Mouse (Mus musculus) heart, embryonic 12.5 days (tissue): ENCODE data around the gene 4930438A08Rik. TPM values are rescaled to one million over a fixed set of nuclear protein-coding genes. Genes with fewer than 3 reads are reported as not detected.
"Not testable (repeated sequence)": the region's sequence is repeated elsewhere in the genome, so short reads cannot be mapped to it uniquely, and the experiment has no call there.

Experiments used
- ATAC-seq: fragments of 200-750 bp; cut with Nextera tagmentation; 2 replicates; pipeline ENCODE4 v1.8.0; 2017; ENCODE audit warnings: moderate TSS enrichment, moderate library complexity; ENCODE audit not compliant: insufficient number of reproducible peaks, low FRiP score
- H3K27ac ChIP-seq: fragments of 300-500 bp; sonication (generic); 2 replicates; pipeline ENCODE4 v1.5.1; 2016; ENCODE audit warnings: mild to moderate bottlenecking, moderate library complexity; ENCODE audit not compliant: poor library complexity, severe bottlenecking
- H3K27me3 ChIP-seq: fragments of 300-500 bp; sonication (generic); replicated peaks from 2 replicates; pipeline ENCODE4 v1.6.1; 2016; ENCODE audit warnings: mild to moderate bottlenecking, moderate library complexity
- H3K36me3 ChIP-seq: fragments of 300-500 bp; sonication (generic); 2 replicates; pipeline ENCODE4 v1.6.1; 2016; ENCODE audit warnings: mild to moderate bottlenecking, moderate library complexity
- H3K4me1 ChIP-seq: fragments of 300-500 bp; sonication (generic); replicated peaks from 2 replicates; pipeline ENCODE4 v1.6.1; 2016; ENCODE audit warnings: mild to moderate bottlenecking
- H3K4me2 ChIP-seq: fragments of 300-500 bp; sonication (generic); 2 replicates; pipeline ENCODE4 v1.6.1; 2016; ENCODE audit warnings: mild to moderate bottlenecking, moderate library complexity
- H3K4me3 ChIP-seq: fragments of 300-500 bp; sonication (generic); 2 replicates; pipeline ENCODE4 v1.5.1; 2016; ENCODE audit warnings: mild to moderate bottlenecking
- H3K9ac ChIP-seq: fragments of 300-500 bp; sonication (generic); 2 replicates; pipeline ENCODE4 v1.6.1; 2016; ENCODE audit warnings: mild to moderate bottlenecking, moderate library complexity
- H3K9me3 ChIP-seq: fragments of 300-500 bp; sonication (generic); replicated peaks from 2 replicates; pipeline ENCODE4 v1.6.1; 2016; ENCODE audit warnings: mild to moderate bottlenecking, moderate library complexity
- WGBS: fragments of 180-500 bp; shearing (Covaris S2); methylation state at CpG from one replicate; pipeline ENCODE4 v1.1.7; 2016; 5-methylcytosine and 5-hydroxymethylcytosine counted together
- polyA plus RNA-seq: library from polyadenylated mRNA; unstranded; fragments of >200 nt; fragmentation: Nextera tagmentation; extraction: Ambion mirVana; gene quantifications from 2 replicates; pipeline ENCODE4 v1.2.1, GENCODE M21; 2016

The 4930438A08Rik gene
- polyA plus RNA-seq = not detected in 2 replicates

DNA sequence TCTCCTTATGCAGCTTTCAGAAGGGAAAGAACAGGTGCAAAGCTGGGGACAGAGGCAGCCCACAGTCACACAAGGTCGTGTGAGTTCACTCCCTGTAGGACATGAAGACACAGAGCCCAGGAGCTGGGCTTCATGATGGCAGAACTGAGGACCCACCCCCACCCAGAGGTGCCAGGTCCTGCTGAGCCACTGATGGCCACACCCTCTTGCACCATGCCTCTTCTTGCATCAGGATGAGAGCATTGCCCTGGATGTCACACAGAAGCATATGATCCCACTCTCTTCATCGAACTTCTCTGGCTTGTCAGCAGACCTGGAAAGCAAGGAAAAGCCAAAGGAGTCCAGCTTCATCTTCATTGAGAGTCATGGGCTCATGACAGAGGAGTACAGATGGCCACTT lies at the start of gene 4930438A08Rik:
TSS of gene 4930438A08Rik (plus strand) at position 228 of the 400 bp plus-strand sequence.
- no peaks in the 10 kb centered on the region for H3K4me1 ChIP-seq
- no peaks in the 10 kb centered on the region for H3K36me3 ChIP-seq
- no peak for ATAC-seq
- 41% methylated on average over 2 of the region's 2 CpGs for WGBS
- H3K4me3 ChIP-seq = no peak within 1 kb of the TSS
- H3K27me3 ChIP-seq = peaks cover 16% of the 10 kb centered on the region
- no peaks in the 10 kb centered on the region for H3K9me3 ChIP-seq
- no peak within 1 kb of the TSS for H3K4me2 ChIP-seq
- no peak within 1 kb of the TSS for H3K27ac ChIP-seq
- no peak within 1 kb of the TSS for H3K9ac ChIP-seq

- WGBS = 78% methylated on average over 2 of the region's 2 CpGs
- H3K4me1 ChIP-seq = peaks cover 16% of the 10 kb centered on the region
- not testable (repeated sequence) for ATAC-seq, H3K9ac ChIP-seq, H3K27me3 ChIP-seq, H3K36me3 ChIP-seq, H3K27ac ChIP-seq, H3K4me3 ChIP-seq, H3K9me3 ChIP-seq, H3K4me2 ChIP-seq
Observed at GRCm38 (mm10) chr11:58224872-58225271, 49.7 kb upstream of the 4930438A08Rik start.

DNA sequence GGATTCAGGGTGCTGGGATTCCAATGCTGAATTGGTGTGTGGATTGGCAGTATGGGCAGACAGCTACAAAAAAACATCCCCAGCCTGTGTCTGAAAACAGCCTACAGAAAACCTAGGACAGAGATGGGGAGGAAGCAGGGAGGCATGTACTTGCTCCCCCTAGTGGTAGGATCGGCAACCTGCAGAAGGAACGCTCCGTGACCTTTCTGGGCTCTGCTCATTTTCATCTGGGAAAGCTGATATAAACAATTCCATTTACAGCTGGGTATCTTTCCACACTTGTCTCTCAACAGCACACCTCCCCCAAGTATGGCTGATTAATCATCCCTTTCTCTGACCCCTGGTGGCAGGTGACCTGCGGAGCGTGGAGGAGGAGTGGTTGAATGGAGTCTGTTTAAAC lies 48.9 kb upstream of the 4930438A08Rik start:
- peak overlapping the region; percentile 8; the same call in 1 of the 2 replicates for H3K4me2 ChIP-seq
- H3K9ac ChIP-seq = no peak overlapping the region
- 0 out of 2 replicates have a peak, but pooled peaks cover 4% of the 10 kb centered on the region for H3K27me3 ChIP-seq
- H3K4me3 ChIP-seq = no peak overlapping the region
- peak; percentile 41 for ATAC-seq
- H3K4me1 ChIP-seq = peaks cover 16% of the 10 kb centered on the region
- no peaks in the 10 kb centered on the region for H3K9me3 ChIP-seq
- H3K27ac ChIP-seq = no peak overlapping the region
- no peaks in the 10 kb centered on the region for H3K36me3 ChIP-seq
- 5% methylated on average over 5 of the region's 5 CpGs for WGBS

DNA sequence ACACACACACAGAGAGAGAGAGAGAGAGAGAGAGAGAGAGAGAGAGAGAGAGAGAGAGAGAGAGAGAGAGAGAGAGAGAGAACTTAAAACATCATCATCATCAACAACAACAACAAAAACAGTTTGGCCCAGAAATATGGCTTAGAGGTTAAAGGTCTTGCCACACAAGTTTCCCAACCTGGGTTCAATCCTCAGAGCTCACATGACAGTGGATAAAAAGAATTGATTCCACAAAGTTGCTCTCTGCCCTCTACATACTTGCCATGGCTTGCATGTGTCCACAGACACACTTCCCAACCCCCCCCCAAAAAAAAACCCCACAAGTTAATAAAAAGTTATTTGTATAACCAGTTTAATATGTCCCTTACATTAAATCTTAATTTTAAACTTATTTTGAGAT lies 48.2 kb upstream of the 4930438A08Rik start:
- no peak for ATAC-seq
- H3K9me3 ChIP-seq = no peaks in the 10 kb centered on the region
- no peaks in the 10 kb centered on the region for H3K36me3 ChIP-seq
- H3K4me3 ChIP-seq = no peak overlapping the region
- H3K27ac ChIP-seq = no peak overlapping the region
- 0 out of 2 replicates have a peak, but pooled peaks cover 4% of the 10 kb centered on the region for H3K27me3 ChIP-seq
- no peak overlapping the region for H3K4me2 ChIP-seq
- no peak overlapping the region for H3K9ac ChIP-seq
- peaks cover 16% of the 10 kb centered on the region for H3K4me1 ChIP-seq

- WGBS = 85% methylated on average over 2 of the region's 2 CpGs
- H3K27me3 ChIP-seq = 0 out of 2 replicates have a peak, but pooled peaks cover 11% of the 10 kb centered on the region
- not testable (repeated sequence) for ATAC-seq, H3K27ac ChIP-seq, H3K4me2 ChIP-seq, H3K9me3 ChIP-seq, H3K36me3 ChIP-seq, H3K9ac ChIP-seq, H3K4me3 ChIP-seq
- H3K4me1 ChIP-seq = peaks cover 14% of the 10 kb centered on the region
Observed at GRCm38 (mm10) chr11:58228021-58228420, 46.6 kb upstream of the 4930438A08Rik start.

DNA sequence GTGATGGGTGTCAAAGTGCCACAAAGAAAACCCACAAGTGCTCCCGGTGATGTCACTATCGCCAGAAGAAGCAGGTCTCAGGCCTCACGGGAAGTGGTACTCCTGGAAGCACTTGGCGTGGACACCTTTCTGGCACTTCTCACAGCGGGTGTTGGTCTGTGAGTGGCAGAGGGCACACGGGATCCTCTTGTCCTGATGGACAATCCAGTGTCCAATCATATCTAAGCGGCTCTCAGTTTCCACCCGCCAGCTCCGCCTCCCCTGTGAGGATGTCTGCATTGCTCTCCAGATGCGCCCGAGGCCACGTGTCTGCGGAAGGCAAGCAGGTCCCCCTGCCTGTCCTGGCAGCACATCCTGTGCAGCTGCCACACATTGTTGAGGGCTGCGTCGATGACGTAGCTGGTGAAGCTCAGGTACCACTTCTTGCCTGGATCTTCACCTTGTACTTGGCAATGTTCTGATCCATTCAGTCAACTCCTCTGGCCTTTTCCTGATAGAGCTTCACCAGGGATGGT lies 44.1 kb upstream of the 4930438A08Rik start:
- no peaks in the 10 kb centered on the region for H3K9me3 ChIP-seq
- ATAC-seq = no peak
- WGBS = 53% methylated on average over 16 of the region's 16 CpGs
- H3K36me3 ChIP-seq = no peaks in the 10 kb centered on the region
- H3K27ac ChIP-seq = no peak overlapping the region
- H3K9ac ChIP-seq = no peak overlapping the region
- 0 out of 2 replicates have a peak, but pooled peaks cover 11% of the 10 kb centered on the region for H3K27me3 ChIP-seq
- 0 out of 2 replicates have a peak overlapping the region, but pooled peaks have one; percentile 22 for H3K4me2 ChIP-seq
- H3K4me3 ChIP-seq = no peak overlapping the region
- H3K4me1 ChIP-seq = no peaks in the 10 kb centered on the region

- H3K4me1 ChIP-seq = no peaks in the 10 kb centered on the region
- no peak overlapping the region for H3K4me3 ChIP-seq
- H3K9ac ChIP-seq = no peak overlapping the region
- H3K4me2 ChIP-seq = no peak overlapping the region
- no peak for ATAC-seq
- H3K36me3 ChIP-seq = no peaks in the 10 kb centered on the region
- H3K27ac ChIP-seq = no peak overlapping the region
- WGBS = 80% methylated on average over 8 of the region's 8 CpGs
- H3K9me3 ChIP-seq = no peaks in the 10 kb centered on the region
- 0 out of 2 replicates have a peak, but pooled peaks cover 11% of the 10 kb centered on the region for H3K27me3 ChIP-seq
Observed at GRCm38 (mm10) chr11:58231156-58231555, 43.4 kb upstream of the 4930438A08Rik start.

DNA sequence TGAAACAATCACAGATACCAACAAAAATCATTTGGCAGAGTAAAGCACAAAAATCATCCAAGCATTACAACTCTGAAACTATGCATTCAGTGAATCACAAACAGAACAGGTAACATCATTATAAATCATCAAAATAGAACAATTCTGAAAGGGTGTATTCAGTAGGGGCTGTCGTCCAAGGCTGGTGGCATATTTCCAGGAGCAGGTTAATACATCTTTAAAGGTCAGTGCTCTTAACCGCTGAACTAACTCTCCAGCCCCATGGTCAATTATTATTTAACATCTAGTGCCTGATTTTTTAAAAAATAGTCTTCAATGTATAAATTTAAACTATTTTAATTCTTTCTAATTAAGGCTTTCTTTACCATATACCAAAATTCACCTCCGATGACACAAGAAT lies 40.0 kb upstream of the 4930438A08Rik start:
- H3K27ac ChIP-seq, H3K9ac ChIP-seq, H3K9me3 ChIP-seq, H3K4me3 ChIP-seq, H3K4me1 ChIP-seq, H3K36me3 ChIP-seq, ATAC-seq, H3K4me2 ChIP-seq: not testable (repeated sequence)
- 0 out of 2 replicates have a peak, but pooled peaks cover 11% of the 10 kb centered on the region for H3K27me3 ChIP-seq
- WGBS = 79% methylated on average over 3 of the region's 3 CpGs

DNA sequence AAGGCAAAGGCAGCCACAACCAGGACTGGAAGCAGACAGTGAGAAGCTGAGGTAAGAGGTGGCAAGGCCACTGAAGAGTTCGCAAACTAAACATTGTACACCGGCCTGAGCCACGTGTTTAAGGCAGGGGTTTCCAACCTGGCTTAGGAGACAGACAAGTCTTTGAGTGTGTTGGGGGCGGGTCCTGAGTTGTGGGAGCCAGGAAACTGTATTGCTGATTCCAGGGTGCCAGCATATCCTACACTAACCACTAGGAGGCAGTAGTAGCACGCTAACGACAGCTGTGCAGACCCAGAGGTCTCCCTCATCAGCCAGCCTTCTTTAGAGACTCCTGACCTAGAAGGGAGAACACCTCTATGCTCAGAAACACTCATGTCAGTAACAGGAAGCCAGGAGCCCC lies 39.4 kb upstream of the 4930438A08Rik start:
- H3K36me3 ChIP-seq = no peaks in the 10 kb centered on the region
- ATAC-seq = no peak
- no peaks in the 10 kb centered on the region for H3K9me3 ChIP-seq
- H3K4me1 ChIP-seq = peaks cover 4% of the 10 kb centered on the region
- 0 out of 2 replicates have a peak, but pooled peaks cover 11% of the 10 kb centered on the region for H3K27me3 ChIP-seq
- H3K4me2 ChIP-seq = no peak overlapping the region
- no peak overlapping the region for H3K4me3 ChIP-seq
- H3K27ac ChIP-seq = no peak overlapping the region
- H3K9ac ChIP-seq = no peak overlapping the region
- 9% methylated on average over 6 of the region's 6 CpGs for WGBS

- Histone ChIP-seq H3K27me3 (no peaks in the 10 kb centered on the region), H3K9ac (peak overlapping the region; percentile 33; the same call in 1 of the 2 replicates), H3K4me2 (peak overlapping the region; percentile 75), H3K9me3 (no peaks in the 10 kb centered on the region), H3K4me1 (peaks cover 4% of the 10 kb centered on the region), H3K4me3 (peak overlapping the region; percentile 44), H3K36me3 (no peaks in the 10 kb centered on the region), H3K27ac (no peak overlapping the region)
- ATAC-seq = peak; percentile 92
- WGBS = 3% methylated on average over 37 of the region's 37 CpGs
Observed at GRCm38 (mm10) chr11:58238840-58239791, 35.5 kb upstream of the 4930438A08Rik start.

DNA sequence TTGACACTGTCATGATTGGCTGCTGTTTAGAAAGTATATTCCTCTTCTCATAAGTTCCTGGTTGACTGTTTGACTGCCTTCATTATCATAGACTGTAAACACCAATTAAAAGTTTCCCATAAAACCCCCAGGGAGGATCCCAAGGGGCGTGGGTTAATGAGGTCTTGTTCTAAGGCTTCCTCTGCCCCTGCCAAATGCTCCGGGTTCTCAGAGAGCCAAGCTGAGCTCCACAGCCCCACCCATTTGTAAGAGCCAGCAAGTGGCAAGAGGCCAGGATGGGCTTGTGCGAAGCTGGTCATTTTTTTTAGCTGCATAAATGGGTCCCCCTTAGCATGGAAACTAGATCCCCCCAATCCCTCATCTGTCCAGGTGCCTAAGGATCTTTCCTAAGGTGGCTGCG lies 27.3 kb upstream of the 4930438A08Rik start:
- Histone ChIP-seq H3K4me2 (no peak overlapping the region), H3K9ac (no peak overlapping the region), H3K9me3 (no peaks in the 10 kb centered on the region), H3K27me3 (no peaks in the 10 kb centered on the region), H3K27ac (no peak overlapping the region), H3K4me1 (no peaks in the 10 kb centered on the region), H3K4me3 (no peak overlapping the region), H3K36me3 (no peaks in the 10 kb centered on the region)
- no peak for ATAC-seq
- WGBS = 50% methylated on average over 4 of the region's 4 CpGs
